8 mouse cellular contexts compared by ENCODE assay signal in genomic region chr17:11912872-11913365, GRCm38 (mm10).
DNase-seq lines count a peak whose midpoint lies in the region; ATAC-seq and TF ChIP-seq lines count a peak whose summit lies in the region.
"Had no signal": no experiment of that assay in that cellular context is flagged by ENCODE, and none has a peak within 500 bp of the region (broad histone marks: within the 10 kb centered on the region; RNA-seq: fewer than 3 reads in every experiment).

No protein-coding gene starts in this region.

- under 1% methylated on average over 19 of the region's 19 CpGs for WGBS in embryonic facial prominence, embryonic 11.5 days
- under 1% methylated on average over 19 of the region's 19 CpGs for WGBS in hindbrain, embryonic 11.5 days
- WGBS in stomach, embryonic 15.5 days, result 2% methylated on average over 19 of the region's 19 CpGs

- peaks cover 5% of the 10 kb centered on the region; the same call in 1 of the 2 replicates for H3K4me1 ChIP-seq in testis, adult 2 months (ENCODE audit: control insufficient read depth, insufficient read depth, low read length)
- H3K4me1 ChIP-seq in embryonic facial prominence, embryonic 11.5 days (ENCODE audit: control insufficient read depth, insufficient read depth, low read length), result no peaks in the 10 kb centered on the region
- H3K4me1 ChIP-seq in hindbrain, embryonic 11.5 days (replicated peaks; ENCODE audit: control insufficient read depth, insufficient read depth, low read length), result no peaks in the 10 kb centered on the region
- H3K4me1 ChIP-seq in stomach, embryonic 15.5 days, result no peaks in the 10 kb centered on the region

- TF ChIP-seq CTCF in testis, adult 2 months (IDR thresholded peaks at IDR 0.05; ENCODE audit: control insufficient read depth, insufficient read depth, insufficient replicate concordance, low read depth, low read length), result no peak

- no peaks in the 10 kb centered on the region for H3K27me3 ChIP-seq in testis, adult 2 months (ENCODE audit: control insufficient read depth, insufficient read depth, low read length)
- no peaks in the 10 kb centered on the region; the same call in 1 of the 2 replicates for H3K27me3 ChIP-seq in embryonic facial prominence, embryonic 11.5 days (ENCODE audit: control insufficient read depth, insufficient read depth, low read length)
- H3K27me3 ChIP-seq in hindbrain, embryonic 11.5 days (ENCODE audit: control insufficient read depth, insufficient read depth, low read length), result no peaks in the 10 kb centered on the region
- H3K27me3 ChIP-seq in stomach, embryonic 15.5 days (replicated peaks), result no peaks in the 10 kb centered on the region; the same call in 1 of the 2 replicates

- no peak for DNase-seq in testis, postnatal 14 days (ENCODE audit: low spot score)
- peak; percentile 72 for DNase-seq in embryonic facial prominence, embryonic 11.5 days (ENCODE audit: low spot score)
- peak; percentile 70 for DNase-seq in hindbrain, embryonic 11.5 days (ENCODE audit: low spot score)
- peak; percentile 69 for DNase-seq in left cerebral cortex, postnatal 4 days

- intact Hi-C loops in left cerebral cortex, postnatal 4 days (cut with DNase I), result no loop called here

- no peaks in the 10 kb centered on the region for H3K36me3 ChIP-seq in testis, adult 2 months (ENCODE audit: control insufficient read depth, insufficient read depth, low read length)
- no peaks in the 10 kb centered on the region for H3K36me3 ChIP-seq in embryonic facial prominence, embryonic 11.5 days (replicated peaks; ENCODE audit: control insufficient read depth, insufficient read depth, low read depth, low read length)
- no peaks in the 10 kb centered on the region for H3K36me3 ChIP-seq in hindbrain, embryonic 11.5 days (ENCODE audit: control insufficient read depth, insufficient read depth, low read length)
- no peaks in the 10 kb centered on the region for H3K36me3 ChIP-seq in stomach, embryonic 15.5 days

- ATAC-seq in embryonic facial prominence, embryonic 11.5 days (replicated peaks; ENCODE audit: insufficient number of reproducible peaks, low FRiP score, low TSS enrichment, low read depth), result no peak
- peak; percentile 51; the same call in 1 of the 2 replicates for ATAC-seq in hindbrain, embryonic 11.5 days (ENCODE audit: low FRiP score)
- ATAC-seq in stomach, embryonic 15.5 days (ENCODE audit: insufficient read depth, low FRiP score, low read depth), result no peak
- ATAC-seq in activated CD4-positive, CD25-positive, alpha-beta regulatory T cell, adult 4 months, result no peak

- H3K27ac ChIP-seq in testis, adult 2 months (ENCODE audit: control insufficient read depth, insufficient read depth, low read depth, low read length), result no peak overlapping the region
- no peak overlapping the region for H3K27ac ChIP-seq in embryonic facial prominence, embryonic 11.5 days (replicated peaks; ENCODE audit: low read depth, low read length)
- H3K27ac ChIP-seq in hindbrain, embryonic 11.5 days (ENCODE audit: low read depth, low read length), result peak overlapping the region; percentile 25; the same call in 1 of the 2 replicates
- no peak overlapping the region for H3K27ac ChIP-seq in stomach, embryonic 15.5 days
- H3K27ac ChIP-seq: liver, embryonic 14.5 days had no signal

- TF ChIP-seq POLR2A in testis, adult 2 months (IDR thresholded peaks at IDR 0.05; ENCODE audit: control insufficient read depth, low read depth, low read length), result no peak

- H3K9ac ChIP-seq in embryonic facial prominence, embryonic 11.5 days (replicated peaks; ENCODE audit: low read length), result peak overlapping the region; percentile 32; the same call in 1 of the 2 replicates
- 0 out of 2 replicates have a peak overlapping the region, but pooled peaks have one; percentile 20 for H3K9ac ChIP-seq in hindbrain, embryonic 11.5 days (ENCODE audit: low read depth, low read length)
- H3K9ac ChIP-seq in stomach, embryonic 15.5 days, result no peak overlapping the region
- H3K9ac ChIP-seq: liver, embryonic 14.5 days had no signal

- peak overlapping the region; percentile 27; the same call in 1 of the 2 replicates for H3K4me3 ChIP-seq in testis, adult 2 months (ENCODE audit: control insufficient read depth, low read depth, low read length)
- peak overlapping the region; percentile 18; the same call in 1 of the 2 replicates for H3K4me3 ChIP-seq in embryonic facial prominence, embryonic 11.5 days (ENCODE audit: low read depth, low read length)
- peak overlapping the region; percentile 12; the same call in 1 of the 2 replicates for H3K4me3 ChIP-seq in hindbrain, embryonic 11.5 days (ENCODE audit: low read depth, low read length)
- peak overlapping the region; percentile 2 for H3K4me3 ChIP-seq in stomach, embryonic 15.5 days (replicated peaks)

- H3K4me2 ChIP-seq in embryonic facial prominence, embryonic 11.5 days (ENCODE audit: low read depth, low read length), result peak overlapping the region; percentile 48
- H3K4me2 ChIP-seq in hindbrain, embryonic 11.5 days (replicated peaks; ENCODE audit: low read depth, low read length), result peak overlapping the region; percentile 39
- H3K4me2 ChIP-seq in stomach, embryonic 15.5 days, result peak overlapping the region; percentile 44

- H3K9me3 ChIP-seq in embryonic facial prominence, embryonic 11.5 days (replicated peaks; ENCODE audit: control insufficient read depth, low read length), result no peaks in the 10 kb centered on the region
- no peaks in the 10 kb centered on the region for H3K9me3 ChIP-seq in hindbrain, embryonic 11.5 days (ENCODE audit: control insufficient read depth, low read length)
- no peaks in the 10 kb centered on the region for H3K9me3 ChIP-seq in stomach, embryonic 15.5 days
